Mouse (Mus musculus) heart, embryonic 11.5 days (tissue): ENCODE results near the gene 4932438H23Rik. TPM values are rescaled to one million over a fixed set of nuclear protein-coding genes. Genes with fewer than 3 reads are reported as not detected.
A peak's percentile ranks its signal among the peaks of the same experiment; 100 is the strongest.

Experiments used
- ATAC-seq: fragments of 200-750 bp; cut with Nextera tagmentation; replicated peaks from 2 replicates; pipeline ENCODE4 v1.8.0; 2017; ENCODE audit warnings: moderate library complexity; ENCODE audit not compliant: insufficient number of reproducible peaks, low FRiP score, low TSS enrichment
- H3K27ac ChIP-seq: fragments of 300-500 bp; sonication (generic); 2 replicates; pipeline ENCODE4 v1.5.1; 2014; ENCODE audit warnings: mild to moderate bottlenecking, low read depth, low read length
- H3K27me3 ChIP-seq: fragments of 300-500 bp; sonication (generic); 2 replicates; pipeline ENCODE4 v1.6.1; 2014; ENCODE audit warnings: mild to moderate bottlenecking, low read length, mixed read lengths; ENCODE audit not compliant: control insufficient read depth, insufficient read depth
- H3K36me3 ChIP-seq: fragments of 300-500 bp; sonication (generic); 2 replicates; pipeline ENCODE4 v1.6.1; 2014; ENCODE audit warnings: mild to moderate bottlenecking, low read length, moderate library complexity, mixed read lengths; ENCODE audit not compliant: control insufficient read depth, insufficient read depth
- H3K4me1 ChIP-seq: fragments of 300-500 bp; sonication (generic); 2 replicates; pipeline ENCODE4 v1.6.1; 2014; ENCODE audit warnings: low read length; ENCODE audit not compliant: control insufficient read depth, insufficient read depth
- H3K4me2 ChIP-seq: fragments of 300-500 bp; sonication (generic); 2 replicates; pipeline ENCODE4 v1.6.1; 2014; ENCODE audit warnings: mild to moderate bottlenecking, moderate library complexity
- H3K4me3 ChIP-seq: fragments of 300-500 bp; sonication (generic); 2 replicates; pipeline ENCODE4 v1.5.1; 2014; ENCODE audit warnings: low read depth, low read length
- H3K9ac ChIP-seq: fragments of 300-500 bp; sonication (generic); 2 replicates; pipeline ENCODE4 v1.6.1; 2014; ENCODE audit warnings: mild to moderate bottlenecking, low read depth, low read length, moderate library complexity
- H3K9me3 ChIP-seq: fragments of 300-500 bp; sonication (generic); replicated peaks from 2 replicates; pipeline ENCODE4 v1.6.1; 2016; ENCODE audit warnings: low read length; ENCODE audit not compliant: control insufficient read depth
- WGBS: fragments of 180-500 bp; shearing (Covaris S2); extraction: QIAGEN DNeasy Blood & Tissue Kit; methylation state at CpG from one replicate; pipeline ENCODE4 v1.1.7; 2014; ENCODE audit not compliant: insufficient replicate concordance; 5-methylcytosine and 5-hydroxymethylcytosine counted together
- polyA plus RNA-seq: library from polyadenylated mRNA; unstranded; fragments of >200 nt; fragmentation: Nextera tagmentation; extraction: Ambion mirVana; gene quantifications from 2 replicates; pipeline ENCODE4 v1.2.1, GENCODE M21; 2014

The 4932438H23Rik gene
- polyA plus RNA-seq, result 0.13 TPM in 1 of 2 replicates, not detected in the other

- no peaks in the 10 kb centered on the region for H3K36me3 ChIP-seq
- H3K9me3 ChIP-seq, result no peaks in the 10 kb centered on the region
- 81% methylated on average over 8 of the region's 8 CpGs for WGBS
- H3K27me3 ChIP-seq, result no peaks in the 10 kb centered on the region
- H3K9ac ChIP-seq, result no peak within 1 kb of the TSS
- H3K4me2 ChIP-seq, result no peak within 1 kb of the TSS
- no peak within 1 kb of the TSS for H3K27ac ChIP-seq
- no peak for ATAC-seq
- no peak within 1 kb of the TSS for H3K4me3 ChIP-seq
- no peaks in the 10 kb centered on the region for H3K4me1 ChIP-seq
These were observed at the start of gene 4932438H23Rik for GRCm38 (mm10) chr16:91095022-91095421. TSS of gene 4932438H23Rik (minus strand) at chr16:91095122.

DNA sequence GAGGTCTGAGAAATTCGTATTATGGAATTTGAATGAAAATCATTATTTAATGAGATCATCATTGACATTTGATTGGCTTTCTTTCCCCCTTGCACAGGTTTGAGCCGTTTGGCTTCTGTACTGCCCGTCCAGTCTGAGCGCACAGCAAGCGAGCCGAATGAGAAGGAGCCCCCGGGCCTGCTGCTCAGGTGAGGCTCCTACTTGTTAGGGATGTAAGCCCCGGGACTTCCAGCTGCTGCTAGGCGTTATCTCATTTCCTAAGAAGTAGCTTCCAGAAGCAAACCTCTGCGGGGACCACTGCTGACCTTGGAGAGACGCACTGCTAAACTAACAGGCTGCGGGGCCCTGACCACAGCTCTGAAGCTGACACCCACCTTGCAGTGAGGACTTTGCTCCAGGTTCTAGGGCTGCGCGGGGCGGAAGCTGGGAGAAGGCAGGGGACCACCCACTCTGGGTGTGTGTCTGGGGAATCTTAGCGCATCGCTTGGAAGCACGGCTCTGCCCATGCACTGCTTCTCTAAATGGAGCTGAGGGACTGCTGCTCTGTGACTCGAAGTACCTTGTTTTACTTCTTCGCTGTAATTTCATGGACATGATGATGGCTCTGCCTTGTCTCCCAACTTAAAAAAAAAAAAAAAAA lies 46.2 kb upstream of the 4932438H23Rik start:
- Histone ChIP-seq H3K9me3 (peaks cover 6% of the 10 kb centered on the region), H3K9ac (no peak overlapping the region), H3K4me1 (0 out of 2 replicates have a peak, but pooled peaks cover 3% of the 10 kb centered on the region), H3K4me2 (no peak overlapping the region), H3K27me3 (peaks cover 25% of the 10 kb centered on the region), H3K27ac (no peak overlapping the region), H3K36me3 (no peaks in the 10 kb centered on the region), H3K4me3 (no peak overlapping the region)
- ATAC-seq, result no peak
- 29% methylated on average over 20 of the region's 20 CpGs for WGBS

- 29% methylated on average over 10 of the region's 10 CpGs for WGBS
- Histone ChIP-seq H3K9ac (no peak overlapping the region), H3K4me3 (no peak overlapping the region), H3K9me3 (peaks cover 6% of the 10 kb centered on the region), H3K27ac (no peak overlapping the region), H3K4me1 (0 out of 2 replicates have a peak, but pooled peaks cover 3% of the 10 kb centered on the region), H3K4me2 (no peak overlapping the region), H3K36me3 (no peaks in the 10 kb centered on the region), H3K27me3 (peaks cover 25% of the 10 kb centered on the region)
- no peak for ATAC-seq
These were observed 45.5 kb upstream of the 4932438H23Rik start for GRCm38 (mm10) chr16:91140457-91140856.

- Histone ChIP-seq H3K27ac (no peak overlapping the region), H3K4me3 (no peak overlapping the region), H3K27me3 (peaks cover 25% of the 10 kb centered on the region), H3K9me3 (peaks cover 6% of the 10 kb centered on the region), H3K9ac (no peak overlapping the region), H3K4me2 (peak overlapping the region; percentile 44), H3K36me3 (no peaks in the 10 kb centered on the region), H3K4me1 (0 out of 2 replicates have a peak, but pooled peaks cover 3% of the 10 kb centered on the region)
- WGBS, result 17% methylated on average over 13 of the region's 13 CpGs
- ATAC-seq, result no peak
These were observed 45.1 kb upstream of the 4932438H23Rik start for GRCm38 (mm10) chr16:91140056-91140455.

GRCm38 (mm10) chr16:91139481-91139880 lies 44.6 kb upstream of the 4932438H23Rik start:
- no peak overlapping the region for H3K27ac ChIP-seq
- peak overlapping the region; percentile 44 for H3K4me2 ChIP-seq
- peaks cover 5% of the 10 kb centered on the region for H3K9me3 ChIP-seq
- H3K9ac ChIP-seq, result no peak overlapping the region
- H3K4me1 ChIP-seq, result 0 out of 2 replicates have a peak, but pooled peaks cover 3% of the 10 kb centered on the region
- no peaks in the 10 kb centered on the region for H3K36me3 ChIP-seq
- H3K4me3 ChIP-seq, result no peak overlapping the region
- peaks cover 25% of the 10 kb centered on the region for H3K27me3 ChIP-seq
- ATAC-seq, result no peak
- 16% methylated on average over 10 of the region's 10 CpGs for WGBS

DNA sequence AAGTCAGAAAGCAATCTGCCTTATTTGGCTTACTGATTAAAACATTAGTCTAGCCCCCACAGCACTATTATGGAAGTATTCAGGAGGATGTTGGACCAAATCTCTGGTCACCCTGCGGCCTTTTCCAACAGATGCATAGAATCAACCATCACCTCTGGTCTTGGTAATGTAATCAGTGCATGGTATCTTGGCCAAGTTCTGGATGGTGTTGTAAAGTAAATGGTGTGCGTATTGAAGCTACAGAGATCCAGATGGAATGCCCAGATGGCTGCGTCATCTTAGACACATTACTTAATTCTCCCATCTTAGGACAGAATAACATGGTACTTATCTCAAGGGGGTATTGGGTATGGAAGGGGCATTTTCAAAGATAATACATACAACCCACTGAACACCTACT lies 43.8 kb upstream of the 4932438H23Rik start:
- no peak overlapping the region for H3K9ac ChIP-seq
- H3K4me3 ChIP-seq, result no peak overlapping the region
- 85% methylated on average over 3 of the region's 3 CpGs for WGBS
- H3K4me1 ChIP-seq, result 0 out of 2 replicates have a peak, but pooled peaks cover 3% of the 10 kb centered on the region
- no peaks in the 10 kb centered on the region for H3K9me3 ChIP-seq
- no peak overlapping the region for H3K4me2 ChIP-seq
- no peaks in the 10 kb centered on the region for H3K36me3 ChIP-seq
- H3K27me3 ChIP-seq, result peaks cover 25% of the 10 kb centered on the region
- ATAC-seq, result no peak
- H3K27ac ChIP-seq, result no peak overlapping the region

DNA sequence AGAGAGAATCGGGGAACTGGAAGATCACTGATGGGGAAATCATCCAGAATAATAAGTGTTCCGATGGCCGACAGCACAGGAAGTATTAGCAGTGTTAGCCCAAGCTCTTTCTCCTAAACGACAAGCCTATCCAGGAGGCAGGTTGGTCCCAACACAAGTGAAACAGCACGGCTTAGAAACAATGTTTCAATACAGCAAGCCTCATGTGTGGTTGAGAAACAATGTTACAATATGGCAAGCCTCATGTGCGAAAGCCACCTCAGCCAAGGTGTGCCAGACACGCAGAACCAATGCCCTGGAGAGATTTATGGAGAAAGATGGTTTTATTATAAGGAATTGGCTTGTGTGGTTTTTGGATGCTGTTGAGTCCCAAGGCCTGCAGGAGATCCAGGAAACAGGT lies 43.2 kb upstream of the 4932438H23Rik start:
- Histone ChIP-seq H3K4me1 (0 out of 2 replicates have a peak, but pooled peaks cover 3% of the 10 kb centered on the region), H3K9me3 (no peaks in the 10 kb centered on the region), H3K9ac (no peak overlapping the region), H3K4me3 (no peak overlapping the region), H3K36me3 (no peaks in the 10 kb centered on the region), H3K27ac (no peak overlapping the region), H3K4me2 (no peak overlapping the region), H3K27me3 (peaks cover 25% of the 10 kb centered on the region)
- 88% methylated on average over 7 of the region's 7 CpGs for WGBS
- no peak for ATAC-seq

DNA sequence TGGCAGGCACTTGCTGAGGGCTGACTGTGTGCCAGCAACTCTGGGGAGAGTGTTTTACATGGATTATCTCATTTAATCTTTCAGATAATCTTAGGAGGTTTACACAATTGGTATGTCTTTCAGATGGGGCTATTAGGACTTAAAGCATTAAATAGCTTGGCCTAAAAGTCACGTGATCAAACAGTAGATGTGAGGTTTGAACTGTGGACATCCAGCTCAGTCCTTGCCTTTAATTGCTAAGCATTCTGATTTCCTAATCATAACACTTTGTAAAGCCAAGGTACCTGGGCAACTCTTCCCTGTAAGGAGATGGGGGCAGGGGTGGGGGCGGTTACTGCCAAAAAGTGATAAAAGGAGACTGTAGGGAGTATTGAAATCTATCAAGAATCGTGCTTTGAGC lies 41.7 kb upstream of the 4932438H23Rik start:
- no peak overlapping the region for H3K27ac ChIP-seq
- H3K4me1 ChIP-seq, result 0 out of 2 replicates have a peak, but pooled peaks cover 3% of the 10 kb centered on the region
- H3K36me3 ChIP-seq, result no peaks in the 10 kb centered on the region
- H3K9me3 ChIP-seq, result no peaks in the 10 kb centered on the region
- ATAC-seq, result no peak
- H3K9ac ChIP-seq, result no peak overlapping the region
- no peak overlapping the region for H3K4me3 ChIP-seq
- WGBS, result 72% methylated on average over 3 of the region's 3 CpGs
- peaks cover 25% of the 10 kb centered on the region for H3K27me3 ChIP-seq
- H3K4me2 ChIP-seq, result no peak overlapping the region

GRCm38 (mm10) chr16:91129916-91130315 lies 35.0 kb upstream of the 4932438H23Rik start:
- no peak overlapping the region for H3K4me3 ChIP-seq
- no peak overlapping the region for H3K27ac ChIP-seq
- peaks cover 3% of the 10 kb centered on the region; the same call in 1 of the 2 replicates for H3K27me3 ChIP-seq
- 86% methylated on average over 15 of the region's 15 CpGs for WGBS
- ATAC-seq, result no peak
- H3K9ac ChIP-seq, result no peak overlapping the region
- no peaks in the 10 kb centered on the region for H3K36me3 ChIP-seq
- H3K4me1 ChIP-seq, result no peaks in the 10 kb centered on the region
- H3K4me2 ChIP-seq, result no peak overlapping the region
- H3K9me3 ChIP-seq, result no peaks in the 10 kb centered on the region
